7 mouse cellular contexts compared by ENCODE assay signal in genomic region chr5:105876925-105877774, GRCm38 (mm10). TPM values are rescaled to one million over a fixed set of nuclear protein-coding genes. Genes with fewer than 3 reads are reported as not detected.
DNase-seq lines count a peak whose midpoint lies in the region; ATAC-seq and TF ChIP-seq lines count a peak whose summit lies in the region.

No protein-coding gene starts in this region.

- H3K9me3 ChIP-seq in embryonic facial prominence, embryonic 11.5 days (replicated peaks; ENCODE audit: control insufficient read depth, low read length), result no peaks in the 10 kb centered on the region
- H3K9me3 ChIP-seq in hindbrain, embryonic 13.5 days, result no peaks in the 10 kb centered on the region
- H3K9me3 ChIP-seq in liver, postnatal 0 days (ENCODE audit: low read length), result no peaks in the 10 kb centered on the region

- peak overlapping the region; percentile 50 for H3K4me2 ChIP-seq in embryonic facial prominence, embryonic 11.5 days (ENCODE audit: low read depth, low read length)
- peak overlapping the region; percentile 93 for H3K4me2 ChIP-seq in hindbrain, embryonic 13.5 days
- H3K4me2 ChIP-seq in liver, postnatal 0 days (ENCODE audit: low read depth, low read length), result peak overlapping the region; percentile 74

- H3K27me3 ChIP-seq in embryonic facial prominence, embryonic 11.5 days (ENCODE audit: control insufficient read depth, insufficient read depth, low read length), result no peaks in the 10 kb centered on the region
- H3K27me3 ChIP-seq in hindbrain, embryonic 13.5 days, result no peaks in the 10 kb centered on the region; the same call in 1 of the 2 replicates
- no peaks in the 10 kb centered on the region for H3K27me3 ChIP-seq in liver, postnatal 0 days (ENCODE audit: insufficient read depth, low read length)

- no peaks in the 10 kb centered on the region for H3K36me3 ChIP-seq in embryonic facial prominence, embryonic 11.5 days (replicated peaks; ENCODE audit: control insufficient read depth, insufficient read depth, low read depth, low read length)
- H3K36me3 ChIP-seq in hindbrain, embryonic 13.5 days, result no peaks in the 10 kb centered on the region
- H3K36me3 ChIP-seq in liver, postnatal 0 days (replicated peaks; ENCODE audit: insufficient read depth, low read length), result no peaks in the 10 kb centered on the region; the same call in 1 of the 2 replicates

- H3K9ac ChIP-seq in embryonic facial prominence, embryonic 11.5 days (replicated peaks; ENCODE audit: low read length), result peak overlapping the region; percentile 100
- peak overlapping the region; percentile 100 for H3K9ac ChIP-seq in hindbrain, embryonic 13.5 days
- peak overlapping the region; percentile 87 for H3K9ac ChIP-seq in liver, postnatal 0 days (replicated peaks)

- ATAC-seq in embryonic facial prominence, embryonic 11.5 days (replicated peaks; ENCODE audit: insufficient number of reproducible peaks, low FRiP score, low TSS enrichment, low read depth), result no peak; the same call in 1 of the 2 replicates
- ATAC-seq in hindbrain, embryonic 13.5 days (ENCODE audit: low FRiP score), result no peak; the same call in 1 of the 2 replicates
- peak; percentile 53; the same call in 1 of the 2 replicates for ATAC-seq in liver, postnatal 0 days

- no peak for TF ChIP-seq CTCF in liver, postnatal 0 days (IDR thresholded peaks at IDR 0.05; ENCODE audit: low read depth)

- DNase-seq in lung, adult 18-20 months, result peak; percentile 21 to 24
- DNase-seq in lung, postnatal 14 days, result no peak
- DNase-seq in MN1 (ENCODE audit: low spot score), result peak; percentile 36
- DNase-seq in embryonic facial prominence, embryonic 11.5 days (ENCODE audit: low spot score), result peak; percentile 32
- DNase-seq in liver, postnatal 0 days, result no peak
- DNase-seq in right cerebral cortex, postnatal 4 days, result peak; percentile 40

- no peak for TF ChIP-seq EP300 in liver, postnatal 0 days (IDR thresholded peaks at IDR 0.05; ENCODE audit: low read depth)

- H3K27ac ChIP-seq in embryonic facial prominence, embryonic 11.5 days (replicated peaks; ENCODE audit: low read depth, low read length), result peak overlapping the region; percentile 76
- peak overlapping the region; percentile 93 for H3K27ac ChIP-seq in hindbrain, embryonic 13.5 days
- H3K27ac ChIP-seq in liver, postnatal 0 days (ENCODE audit: low read depth), result peak overlapping the region; percentile 89

- WGBS in embryonic facial prominence, embryonic 11.5 days, result 1% methylated on average over 46 of the region's 46 CpGs
- under 1% methylated on average over 42 of the region's 46 CpGs for WGBS in hindbrain, embryonic 13.5 days
- 2% methylated on average over 41 of the region's 46 CpGs for WGBS in liver, postnatal 0 days (ENCODE audit: insufficient replicate concordance)

- peak overlapping the region; percentile 100 for H3K4me3 ChIP-seq in embryonic facial prominence, embryonic 11.5 days (ENCODE audit: low read depth, low read length)
- H3K4me3 ChIP-seq in hindbrain, embryonic 13.5 days, result peak overlapping the region; percentile 98
- H3K4me3 ChIP-seq in liver, postnatal 0 days (ENCODE audit: low read depth, low read length), result peak overlapping the region; percentile 73

- H3K4me1 ChIP-seq in embryonic facial prominence, embryonic 11.5 days (ENCODE audit: control insufficient read depth, insufficient read depth, low read length), result no peaks in the 10 kb centered on the region
- peaks cover 41% of the 10 kb centered on the region for H3K4me1 ChIP-seq in hindbrain, embryonic 13.5 days (replicated peaks)
- peaks cover 31% of the 10 kb centered on the region for H3K4me1 ChIP-seq in liver, postnatal 0 days (ENCODE audit: insufficient read depth)

RNA-seq across cellular contexts. Expression of gene Zfp326, which starts 0.8 kb away (rescaled TPM):
- 40.3 and 45.8 TPM in 2 replicates for polyA plus RNA-seq in embryonic facial prominence, embryonic 11.5 days (2014; fragmentation: Nextera tagmentation; extraction: Ambion mirVana)
- polyA plus RNA-seq in hindbrain, embryonic 13.5 days (2015; fragmentation: Nextera tagmentation; extraction: Ambion mirVana), result 56.5 and 60.5 TPM in 2 replicates
- polyA plus RNA-seq in liver, postnatal 0 days (2015; fragmentation: Nextera tagmentation; extraction: Ambion mirVana), result 8.9 and 9.0 TPM in 2 replicates

Comparison
In these comparisons a context has a peak if more than half of its experiments do, and no peak if none do; other contexts are left out.
1. DNase-seq: peak in lung, adult 18-20 months (2 of 2), MN1 (single experiment), embryonic facial prominence, embryonic 11.5 days (single experiment) and right cerebral cortex, postnatal 4 days (single experiment); none in lung, postnatal 14 days (single experiment) and liver, postnatal 0 days (single experiment).
2. Peak in every context shown above with its lines, with median percentiles within 50 percentile points of each other: H3K27ac ChIP-seq, H3K4me2 ChIP-seq, H3K4me3 ChIP-seq and H3K9ac ChIP-seq.